Mouse (Mus musculus): ENCODE data around the gene Tmem135. TPM values are rescaled to one million over a fixed set of nuclear protein-coding genes. Genes with fewer than 3 reads are reported as not detected.
"Not testable (repeated sequence)": the region's sequence is repeated elsewhere in the genome, so short reads cannot be mapped to it uniquely, and the experiment has no call there.

Tmem135 gene
- polyA plus RNA-seq, 1 experiment from 2014 or later = 29.4 TPM

DNA sequence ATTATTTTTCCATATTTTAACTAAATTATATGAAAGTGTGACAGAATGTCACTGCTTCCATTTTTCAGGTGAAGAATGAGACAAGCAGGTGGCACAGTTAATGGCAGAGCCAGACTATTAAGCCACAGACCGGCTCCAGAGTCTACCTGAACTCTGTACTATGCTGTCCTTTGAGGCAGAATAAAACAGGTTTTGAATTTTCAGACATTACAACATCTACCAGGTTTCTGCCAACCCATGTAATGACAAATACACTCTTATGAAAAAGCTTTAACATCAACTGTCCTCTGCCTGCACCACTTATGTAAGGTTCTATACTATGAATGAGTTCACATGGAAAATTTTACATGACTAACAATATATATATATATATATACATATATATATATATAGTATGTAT, 100.3 kb downstream of the Tmem135 start:
- Histone ChIP-seq H3K9ac (ENCODE audit: low read depth, low read length) (no peak overlapping the region), H3K4me1 (ENCODE audit: control insufficient read depth, insufficient read depth, low read depth, low read length) (no peaks in the 10 kb centered on the region), H3K36me3 (ENCODE audit: control insufficient read depth, insufficient read depth, low read length) (peaks cover 2% of the 10 kb centered on the region; the same call in 1 of the 2 replicates), H3K27ac (ENCODE audit: low read depth, low read length) (no peak overlapping the region), H3K9me3 (ENCODE audit: control insufficient read depth, low read length) (no peaks in the 10 kb centered on the region), H3K4me2 (ENCODE audit: low read length) (no peak overlapping the region), H3K27me3 (replicated peaks; ENCODE audit: control insufficient read depth, insufficient read depth, low read length) (no peaks in the 10 kb centered on the region), H3K4me3 (ENCODE audit: low read length) (no peak overlapping the region)
- ATAC-seq = no peak
- WGBS = 92% methylated on average over 1 of the region's 1 CpGs

GRCm38 (mm10) chr7:89298911-89299458, 105.0 kb downstream of the Tmem135 start:
- Histone ChIP-seq H3K4me3 (ENCODE audit: low read length) (no peak overlapping the region), H3K27me3 (replicated peaks; ENCODE audit: control insufficient read depth, insufficient read depth, low read length) (no peaks in the 10 kb centered on the region), H3K27ac (ENCODE audit: low read depth, low read length) (no peak overlapping the region), H3K9ac (ENCODE audit: low read depth, low read length) (no peak overlapping the region), H3K9me3 (ENCODE audit: control insufficient read depth, low read length) (no peaks in the 10 kb centered on the region), H3K4me2 (ENCODE audit: low read length) (no peak overlapping the region), H3K4me1 (ENCODE audit: control insufficient read depth, insufficient read depth, low read depth, low read length) (no peaks in the 10 kb centered on the region), H3K36me3 (ENCODE audit: control insufficient read depth, insufficient read depth, low read length) (peaks cover 2% of the 10 kb centered on the region; the same call in 1 of the 2 replicates)
- 71% methylated on average over 1 of the region's 1 CpGs for WGBS
- no peak for ATAC-seq

DNA sequence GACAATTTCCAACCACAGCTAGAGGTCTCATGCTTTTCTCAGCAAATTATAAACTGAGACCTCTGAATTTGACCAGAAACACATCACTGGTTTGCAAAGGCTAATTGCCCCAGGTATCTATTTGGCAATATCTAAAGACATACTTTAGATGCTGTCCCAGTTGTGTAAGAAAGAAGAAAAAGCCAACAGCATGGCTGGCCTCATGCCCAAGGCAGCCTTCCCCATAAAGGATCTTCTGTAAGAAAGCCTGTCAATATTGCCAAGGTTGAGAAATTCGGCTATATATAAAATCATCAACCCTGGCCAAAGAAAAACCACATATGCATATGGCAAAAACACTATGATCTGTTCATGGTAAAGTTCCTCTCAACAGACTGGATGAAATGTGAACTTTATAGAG, 107.1 kb downstream of the Tmem135 start:
- Histone ChIP-seq H3K4me2 (ENCODE audit: low read length) (no peak overlapping the region), H3K9me3 (ENCODE audit: control insufficient read depth, low read length) (no peaks in the 10 kb centered on the region), H3K36me3 (ENCODE audit: control insufficient read depth, insufficient read depth, low read length) (no peaks in the 10 kb centered on the region), H3K4me1 (ENCODE audit: control insufficient read depth, insufficient read depth, low read depth, low read length) (no peaks in the 10 kb centered on the region), H3K9ac (ENCODE audit: low read depth, low read length) (no peak overlapping the region), H3K27ac (ENCODE audit: low read depth, low read length) (no peak overlapping the region), H3K27me3 (replicated peaks; ENCODE audit: control insufficient read depth, insufficient read depth, low read length) (no peaks in the 10 kb centered on the region), H3K4me3 (ENCODE audit: low read length) (no peak overlapping the region)
- 81% methylated on average over 1 of the region's 1 CpGs for WGBS
- ATAC-seq = no peak

DNA sequence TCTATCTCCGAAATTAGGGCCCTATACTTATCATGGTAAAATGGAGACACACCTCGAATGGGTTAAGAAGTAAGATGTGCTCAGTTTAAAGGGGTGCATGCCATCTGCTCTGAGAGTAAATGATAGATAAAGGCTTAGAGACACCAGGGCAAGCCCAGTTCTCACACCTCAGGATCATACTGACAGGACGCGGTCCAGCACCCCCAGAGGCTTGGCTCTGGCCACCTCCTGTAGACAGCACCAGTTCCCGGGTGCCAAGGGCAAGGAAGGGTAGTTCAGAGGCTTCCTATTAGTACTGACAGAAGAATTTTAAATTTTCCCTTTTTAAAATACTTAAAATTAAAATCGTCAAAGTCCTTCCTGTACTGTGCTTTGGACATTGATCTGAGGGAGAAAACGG, 121.4 kb downstream of the Tmem135 start:
- H3K9ac ChIP-seq (ENCODE audit: low read depth, low read length) = no peak overlapping the region
- no peaks in the 10 kb centered on the region for H3K4me1 ChIP-seq (ENCODE audit: control insufficient read depth, insufficient read depth, low read depth, low read length)
- WGBS = 89% methylated on average over 7 of the region's 7 CpGs
- H3K4me2 ChIP-seq (ENCODE audit: low read length) = no peak overlapping the region
- no peak overlapping the region for H3K4me3 ChIP-seq (ENCODE audit: low read length)
- H3K27me3 ChIP-seq (replicated peaks; ENCODE audit: control insufficient read depth, insufficient read depth, low read length) = no peaks in the 10 kb centered on the region
- no peaks in the 10 kb centered on the region for H3K9me3 ChIP-seq (ENCODE audit: control insufficient read depth, low read length)
- H3K36me3 ChIP-seq (ENCODE audit: control insufficient read depth, insufficient read depth, low read length) = no peaks in the 10 kb centered on the region
- no peak overlapping the region for H3K27ac ChIP-seq (ENCODE audit: low read depth, low read length)
- ATAC-seq = no peak

GRCm38 (mm10) chr7:89270438-89270837, 133.6 kb downstream of the Tmem135 start:
- not testable (repeated sequence) for H3K36me3 ChIP-seq (ENCODE audit: control insufficient read depth, insufficient read depth, low read length); ATAC-seq; H3K4me3 ChIP-seq (ENCODE audit: low read length); H3K27me3 ChIP-seq (replicated peaks; ENCODE audit: control insufficient read depth, insufficient read depth, low read length); H3K4me2 ChIP-seq (ENCODE audit: low read length); H3K27ac ChIP-seq (ENCODE audit: low read depth, low read length); H3K9ac ChIP-seq (ENCODE audit: low read depth, low read length); H3K9me3 ChIP-seq (ENCODE audit: control insufficient read depth, low read length); H3K4me1 ChIP-seq (ENCODE audit: control insufficient read depth, insufficient read depth, low read depth, low read length)

- H3K27me3 ChIP-seq (replicated peaks; ENCODE audit: control insufficient read depth, insufficient read depth, low read length) = no peaks in the 10 kb centered on the region
- no peaks in the 10 kb centered on the region for H3K36me3 ChIP-seq (ENCODE audit: control insufficient read depth, insufficient read depth, low read length)
- ATAC-seq = no peak
- no peaks in the 10 kb centered on the region for H3K9me3 ChIP-seq (ENCODE audit: control insufficient read depth, low read length)
- H3K27ac ChIP-seq (ENCODE audit: low read depth, low read length) = no peak overlapping the region
- H3K4me1 ChIP-seq (ENCODE audit: control insufficient read depth, insufficient read depth, low read depth, low read length) = no peaks in the 10 kb centered on the region
- H3K4me2 ChIP-seq (ENCODE audit: low read length) = no peak overlapping the region
- no peak overlapping the region for H3K9ac ChIP-seq (ENCODE audit: low read depth, low read length)
- no peak overlapping the region for H3K4me3 ChIP-seq (ENCODE audit: low read length)
- WGBS = 94% methylated on average over 6 of the region's 6 CpGs
Measured at GRCm38 (mm10) chr7:89269826-89270225, 134.2 kb downstream of the Tmem135 start.

GRCm38 (mm10) chr7:89267542-89267941, 136.5 kb downstream of the Tmem135 start:
- no peak for ATAC-seq
- no peaks in the 10 kb centered on the region for H3K4me1 ChIP-seq (ENCODE audit: control insufficient read depth, insufficient read depth, low read depth, low read length)
- H3K9me3 ChIP-seq (ENCODE audit: control insufficient read depth, low read length) = no peaks in the 10 kb centered on the region
- no peak overlapping the region for H3K4me2 ChIP-seq (ENCODE audit: low read length)
- no peak overlapping the region for H3K27ac ChIP-seq (ENCODE audit: low read depth, low read length)
- no peaks in the 10 kb centered on the region for H3K27me3 ChIP-seq (replicated peaks; ENCODE audit: control insufficient read depth, insufficient read depth, low read length)
- H3K4me3 ChIP-seq (ENCODE audit: low read length) = no peak overlapping the region
- no peak overlapping the region for H3K9ac ChIP-seq (ENCODE audit: low read depth, low read length)
- WGBS = 90% methylated on average over 1 of the region's 1 CpGs
- no peaks in the 10 kb centered on the region for H3K36me3 ChIP-seq (ENCODE audit: control insufficient read depth, insufficient read depth, low read length)

GRCm38 (mm10) chr7:89266017-89266760, 137.8 kb downstream of the Tmem135 start:
- no peak overlapping the region for H3K9ac ChIP-seq (ENCODE audit: low read depth, low read length)
- ATAC-seq = no peak
- no peaks in the 10 kb centered on the region for H3K4me1 ChIP-seq (ENCODE audit: control insufficient read depth, insufficient read depth, low read depth, low read length)
- no peak overlapping the region for H3K27ac ChIP-seq (ENCODE audit: low read depth, low read length)
- no peak overlapping the region for H3K4me2 ChIP-seq (ENCODE audit: low read length)
- H3K27me3 ChIP-seq (replicated peaks; ENCODE audit: control insufficient read depth, insufficient read depth, low read length) = no peaks in the 10 kb centered on the region
- no peak overlapping the region for H3K4me3 ChIP-seq (ENCODE audit: low read length)
- WGBS = 83% methylated on average over 7 of the region's 7 CpGs
- H3K9me3 ChIP-seq (ENCODE audit: control insufficient read depth, low read length) = no peaks in the 10 kb centered on the region
- H3K36me3 ChIP-seq (ENCODE audit: control insufficient read depth, insufficient read depth, low read length) = no peaks in the 10 kb centered on the region

DNA sequence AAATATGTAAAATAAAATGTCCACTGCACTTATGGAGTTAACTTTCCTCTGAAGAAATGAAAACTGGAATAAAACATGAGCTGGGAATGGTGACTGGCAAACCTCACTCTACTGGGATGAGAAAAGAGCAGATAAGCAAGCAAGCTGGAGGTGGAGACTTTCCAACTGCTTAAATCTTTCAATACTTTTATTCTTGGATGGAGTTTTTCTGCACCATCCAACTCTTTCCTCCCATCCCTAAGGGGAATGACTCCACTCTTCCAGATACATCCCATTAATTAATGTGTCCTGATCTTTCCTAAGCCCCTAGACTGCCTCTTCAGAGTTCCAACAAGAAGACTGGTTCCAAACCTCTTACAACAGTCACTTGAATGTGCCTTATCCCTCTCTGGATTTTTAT, 143.1 kb downstream of the Tmem135 start:
- no peak overlapping the region for H3K9ac ChIP-seq (ENCODE audit: low read depth, low read length)
- H3K36me3 ChIP-seq (ENCODE audit: control insufficient read depth, insufficient read depth, low read length) = no peaks in the 10 kb centered on the region
- H3K9me3 ChIP-seq (ENCODE audit: control insufficient read depth, low read length) = no peaks in the 10 kb centered on the region
- H3K4me3 ChIP-seq (ENCODE audit: low read length) = no peak overlapping the region
- H3K4me2 ChIP-seq (ENCODE audit: low read length) = no peak overlapping the region
- H3K27me3 ChIP-seq (replicated peaks; ENCODE audit: control insufficient read depth, insufficient read depth, low read length) = no peaks in the 10 kb centered on the region
- no peak overlapping the region for H3K27ac ChIP-seq (ENCODE audit: low read depth, low read length)
- no peak for ATAC-seq
- no peaks in the 10 kb centered on the region for H3K4me1 ChIP-seq (ENCODE audit: control insufficient read depth, insufficient read depth, low read depth, low read length)

All from hindbrain, embryonic 16.5 days (tissue).